Mouse (Mus musculus) ovary, postnatal 10 days (tissue): Measurements from ENCODE around the gene Map2k4.

Experiments used
- DNase-seq: peaks from one replicate; pipeline ENCODE4 v3.0.0; 2022; ENCODE audit warnings: low spot score

Map2k4 gene

GRCm38 (mm10) chr11:65712754-65713306 is 75.3 kb downstream of the Map2k4 start:
- DNase-seq = no peak

GRCm38 (mm10) chr11:65706784-65707183 is 81.3 kb downstream of the Map2k4 start:
- no peak for DNase-seq

GRCm38 (mm10) chr11:65706176-65706575 is 81.9 kb downstream of the Map2k4 start:
- DNase-seq = no peak

- DNase-seq = no peak
Observed at GRCm38 (mm10) chr11:65704861-65705260, 83.2 kb downstream of the Map2k4 start.

- no peak for DNase-seq
Observed at GRCm38 (mm10) chr11:65678824-65679402, 109.2 kb downstream of the Map2k4 start.

GRCm38 (mm10) chr11:65667348-65667969 is 120.6 kb downstream of the Map2k4 start:
- no peak for DNase-seq

GRCm38 (mm10) chr11:65664903-65665302 is 123.2 kb downstream of the Map2k4 start:
- no peak for DNase-seq

GRCm38 (mm10) chr11:65661790-65662522 is 126.1 kb downstream of the Map2k4 start:
- DNase-seq = no peak

GRCm38 (mm10) chr11:65653932-65654331 is 134.2 kb downstream of the Map2k4 start:
- no peak for DNase-seq

GRCm38 (mm10) chr11:65651426-65651825 is 136.7 kb downstream of the Map2k4 start:
- DNase-seq = no peak

- no peak for DNase-seq
Observed at GRCm38 (mm10) chr11:65649956-65650715, 138.0 kb downstream of the Map2k4 start.

- no peak for DNase-seq
Observed at GRCm38 (mm10) chr11:65649469-65649868, 138.6 kb downstream of the Map2k4 start.

GRCm38 (mm10) chr11:65646314-65646713 is 141.8 kb downstream of the Map2k4 start:
- DNase-seq = no peak

GRCm38 (mm10) chr11:65644539-65644938 is 143.6 kb downstream of the Map2k4 start:
- DNase-seq = no peak

- no peak for DNase-seq
Observed at GRCm38 (mm10) chr11:65640261-65640660, 147.8 kb downstream of the Map2k4 start.
